Mouse (Mus musculus): ENCODE measurements around the gene Fstl3.
"Not testable (repeated sequence)": the region's sequence is repeated elsewhere in the genome, so short reads cannot be mapped to it uniquely, and the experiment has no call there.

Fstl3 gene

GRCm38 (mm10) chr10:79754856-79755516, 22.1 kb upstream of the Fstl3 start, which contains the start of gene Fgf22:
Fgf22 (plus strand) TSS chr10:79755076.
- Histone ChIP-seq H3K36me3 (ENCODE audit: insufficient read depth, low read length) (peaks cover 31% of the 10 kb centered on the region), H3K27me3 (ENCODE audit: insufficient read depth, low read length) (peaks cover 13% of the 10 kb centered on the region; the same call in 1 of the 2 replicates), H3K4me3 (replicated peaks; ENCODE audit: low read length) (peak within 1 kb of the TSS; percentile 77), H3K4me1 (replicated peaks; ENCODE audit: low read depth, low read length) (peaks cover 47% of the 10 kb centered on the region), H3K9me3 (ENCODE audit: low read length) (no peaks in the 10 kb centered on the region)
- TF ChIP-seq POU5F1 (IDR thresholded peaks at IDR 0.05; ENCODE audit: borderline replicate concordance, low read length) (no peak), NANOG (IDR thresholded peaks at IDR 0.05; ENCODE audit: borderline replicate concordance, low read length) (no peak), CTCF (conservative IDR thresholded peaks at IDR 0.05; ENCODE audit: low read length) (no peak)

GRCm38 (mm10) chr10:79755854-79756253, 21.2 kb upstream of the Fstl3 start:
- Histone ChIP-seq H3K36me3 (ENCODE audit: insufficient read depth, low read length) (peaks cover 40% of the 10 kb centered on the region), H3K4me1 (replicated peaks; ENCODE audit: low read depth, low read length) (peaks cover 51% of the 10 kb centered on the region), H3K9me3 (ENCODE audit: low read length) (no peaks in the 10 kb centered on the region), H3K4me3 (replicated peaks; ENCODE audit: low read length) (peak overlapping the region; percentile 77), H3K27me3 (ENCODE audit: insufficient read depth, low read length) (peaks cover 13% of the 10 kb centered on the region; the same call in 1 of the 2 replicates)
- no peak for TF ChIP-seq POU5F1 (IDR thresholded peaks at IDR 0.05; ENCODE audit: borderline replicate concordance, low read length)
- TF ChIP-seq NANOG (IDR thresholded peaks at IDR 0.05; ENCODE audit: borderline replicate concordance, low read length), result no peak; the same call in 1 of the 2 replicates
- TF ChIP-seq CTCF (conservative IDR thresholded peaks at IDR 0.05; ENCODE audit: low read length), result no peak

GRCm38 (mm10) chr10:79756660-79757059, 20.4 kb upstream of the Fstl3 start:
- no peaks in the 10 kb centered on the region for H3K9me3 ChIP-seq (ENCODE audit: low read length)
- H3K4me1 ChIP-seq (replicated peaks; ENCODE audit: low read depth, low read length), result peaks cover 51% of the 10 kb centered on the region
- H3K36me3 ChIP-seq (ENCODE audit: insufficient read depth, low read length), result peaks cover 48% of the 10 kb centered on the region
- TF ChIP-seq CTCF (conservative IDR thresholded peaks at IDR 0.05; ENCODE audit: low read length) (no peak), NANOG (IDR thresholded peaks at IDR 0.05; ENCODE audit: borderline replicate concordance, low read length) (no peak), POU5F1 (IDR thresholded peaks at IDR 0.05; ENCODE audit: borderline replicate concordance, low read length) (no peak)
- H3K27me3 ChIP-seq (ENCODE audit: insufficient read depth, low read length), result peaks cover 13% of the 10 kb centered on the region; the same call in 1 of the 2 replicates
- H3K4me3 ChIP-seq (replicated peaks; ENCODE audit: low read length), result peak overlapping the region; percentile 70

GRCm38 (mm10) chr10:79759675-79760074, 17.4 kb upstream of the Fstl3 start:
- H3K4me3 ChIP-seq (replicated peaks; ENCODE audit: low read length); H3K27me3 ChIP-seq (ENCODE audit: insufficient read depth, low read length); H3K9me3 ChIP-seq (ENCODE audit: low read length): not testable (repeated sequence)
- Histone ChIP-seq H3K4me1 (replicated peaks; ENCODE audit: low read depth, low read length) (peaks cover 80% of the 10 kb centered on the region), H3K36me3 (ENCODE audit: insufficient read depth, low read length) (peaks cover 77% of the 10 kb centered on the region)

GRCm38 (mm10) chr10:79760603-79761143, 16.4 kb upstream of the Fstl3 start:
- no peak for TF ChIP-seq POU5F1 (IDR thresholded peaks at IDR 0.05; ENCODE audit: borderline replicate concordance, low read length)
- no peak for TF ChIP-seq CTCF (conservative IDR thresholded peaks at IDR 0.05; ENCODE audit: low read length)
- TF ChIP-seq NANOG (IDR thresholded peaks at IDR 0.05; ENCODE audit: borderline replicate concordance, low read length), result no peak
- H3K27me3 ChIP-seq (ENCODE audit: insufficient read depth, low read length), result peaks cover under 1% of the 10 kb centered on the region; the same call in 1 of the 2 replicates

GRCm38 (mm10) chr10:79762875-79763274, 14.2 kb upstream of the Fstl3 start:
- Histone ChIP-seq H3K4me3 (replicated peaks; ENCODE audit: low read length) (0 out of 2 replicates have a peak overlapping the region, but pooled peaks have one; percentile 0), H3K27me3 (ENCODE audit: insufficient read depth, low read length) (no peaks in the 10 kb centered on the region), H3K9me3 (ENCODE audit: low read length) (no peaks in the 10 kb centered on the region), H3K4me1 (replicated peaks; ENCODE audit: low read depth, low read length) (peaks cover 72% of the 10 kb centered on the region), H3K36me3 (ENCODE audit: insufficient read depth, low read length) (peaks cover 77% of the 10 kb centered on the region)
- TF ChIP-seq CTCF (conservative IDR thresholded peaks at IDR 0.05; ENCODE audit: low read length) (no peak), NANOG (IDR thresholded peaks at IDR 0.05; ENCODE audit: borderline replicate concordance, low read length) (no peak), POU5F1 (IDR thresholded peaks at IDR 0.05; ENCODE audit: borderline replicate concordance, low read length) (no peak)

More at GRCm38 (mm10) chr10:79760603-79761143, 16.4 kb upstream of the Fstl3 start:
- H3K4me1 ChIP-seq (replicated peaks; ENCODE audit: low read depth, low read length), result peaks cover 84% of the 10 kb centered on the region
- no peak overlapping the region for H3K4me3 ChIP-seq (replicated peaks; ENCODE audit: low read length)
- peaks cover 87% of the 10 kb centered on the region for H3K36me3 ChIP-seq (ENCODE audit: insufficient read depth, low read length)
- no peaks in the 10 kb centered on the region for H3K9me3 ChIP-seq (ENCODE audit: low read length)

- H3K4me1 ChIP-seq (replicated peaks; ENCODE audit: low read depth, low read length), result peaks cover 71% of the 10 kb centered on the region
- no peaks in the 10 kb centered on the region for H3K27me3 ChIP-seq (ENCODE audit: insufficient read depth, low read length)
- H3K9me3 ChIP-seq (ENCODE audit: low read length), result no peaks in the 10 kb centered on the region
- peaks cover 65% of the 10 kb centered on the region for H3K36me3 ChIP-seq (ENCODE audit: insufficient read depth, low read length)
- H3K4me3 ChIP-seq (replicated peaks; ENCODE audit: low read length), result peak overlapping the region; percentile 39
- TF ChIP-seq POU5F1 (IDR thresholded peaks at IDR 0.05; ENCODE audit: borderline replicate concordance, low read length) (no peak), CTCF (conservative IDR thresholded peaks at IDR 0.05; ENCODE audit: low read length) (no peak)
Observed at GRCm38 (mm10) chr10:79764234-79764633, 12.8 kb upstream of the Fstl3 start.

- Histone ChIP-seq H3K36me3 (ENCODE audit: insufficient read depth, low read length) (peaks cover 56% of the 10 kb centered on the region), H3K4me1 (replicated peaks; ENCODE audit: low read depth, low read length) (peaks cover 63% of the 10 kb centered on the region), H3K9me3 (ENCODE audit: low read length) (no peaks in the 10 kb centered on the region), H3K27me3 (ENCODE audit: insufficient read depth, low read length) (no peaks in the 10 kb centered on the region), H3K4me3 (replicated peaks; ENCODE audit: low read length) (peak overlapping the region; percentile 96)
- TF ChIP-seq CTCF (conservative IDR thresholded peaks at IDR 0.05; ENCODE audit: low read length), result no peak
- no peak for TF ChIP-seq POU5F1 (IDR thresholded peaks at IDR 0.05; ENCODE audit: borderline replicate concordance, low read length)
- TF ChIP-seq NANOG (IDR thresholded peaks at IDR 0.05; ENCODE audit: borderline replicate concordance, low read length), result no peak
Observed at GRCm38 (mm10) chr10:79765228-79765745, 11.8 kb upstream of the Fstl3 start.
